Mouse (Mus musculus) CH12.LX (cell line): ENCODE measurements at regions not wholly inside any gene's neighbourhood (a gene's known extent, or its start where the extent isn't known, plus 50 kb on each side); places are given as distances from the start of the nearest gene placed in this dataset.

Source experiments
- DNase-seq: peaks from one replicate; pipeline ENCODE4 v3.0.0-alpha.2; 2013; ENCODE audit errors: extremely low read depth
- H3K27ac ChIP-seq: 2 replicates; pipeline ENCODE4 v1.5.1; 2012; ENCODE audit warnings: low read depth, mild to moderate bottlenecking, control low read depth, moderate library complexity; ENCODE audit not compliant: insufficient read depth
- H3K27me3 ChIP-seq: replicated peaks from 2 replicates; pipeline ENCODE3; 2012; ENCODE audit warnings: inconsistent platforms
- H3K36me3 ChIP-seq, 2 experiments: replicated peaks in 1 of 2; 2 replicates each; pipeline versions ENCODE3 to v1.6.1; 2012; ENCODE audit warnings: inconsistent platforms in 1 of 2, low read length in 1 of 2, mild to moderate bottlenecking in 1 of 2, mixed read lengths in 1 of 2, moderate library complexity in 1 of 2; ENCODE audit not compliant: control insufficient read depth in 1 of 2, insufficient read depth in 1 of 2
- H3K4me1 ChIP-seq, 2 experiments: 2 replicates each; pipeline ENCODE4 v1.6.1; 2012; ENCODE audit warnings: inconsistent platforms in 1 of 2, moderate library complexity in 1 of 2; ENCODE audit not compliant: insufficient read depth in 2 of 2, control insufficient read depth in 1 of 2
- H3K4me2 ChIP-seq: 2 replicates; pipeline ENCODE4 v1.6.1; 2012; ENCODE audit warnings: low read depth, mild to moderate bottlenecking, control low read depth; ENCODE audit not compliant: poor library complexity, insufficient read depth, severe bottlenecking
- H3K4me3 ChIP-seq, 3 experiments: fragments of 150-350 bp in 1 of 3; sonication (generic) in 1 of 3; replicated peaks in 1 of 3; 2 replicates each; pipeline versions ENCODE3 to v1.5.1; 2011 to 2012; ENCODE audit warnings: low read depth in 2 of 3, low read length in 2 of 3, mild to moderate bottlenecking in 2 of 3, moderate library complexity in 2 of 3, control low read depth in 1 of 3, improper control_type of control experiment in 1 of 3, inconsistent platforms in 1 of 3, mixed read lengths in 1 of 3; ENCODE audit not compliant: poor library complexity in 1 of 3
- H3K79me2 ChIP-seq: replicated peaks from 2 replicates; pipeline ENCODE4 v1.6.1; 2012; ENCODE audit warnings: mild to moderate bottlenecking, moderate library complexity; ENCODE audit not compliant: control insufficient read depth, poor library complexity, insufficient read depth, severe bottlenecking; ENCODE audit errors: extremely low read depth
- H3K9ac ChIP-seq: 2 replicates; pipeline ENCODE4 v1.6.1; 2012; ENCODE audit warnings: low read depth, mild to moderate bottlenecking, control low read depth, moderate library complexity; ENCODE audit not compliant: insufficient read depth
- H3K9me3 ChIP-seq: replicated peaks from 2 replicates; pipeline ENCODE3; 2012; ENCODE audit warnings: low read length, inconsistent platforms, mixed read lengths
- BHLHE40 ChIP-seq: IDR thresholded peaks from 2 replicates; pipeline ENCODE4 v1.6.1; 2011; ENCODE audit warnings: mild to moderate bottlenecking, low read depth, low read length, improper control_type of control experiment
- CHD1 ChIP-seq: IDR thresholded peaks from 2 replicates; pipeline ENCODE4 v1.6.1; 2012; ENCODE audit warnings: low read depth, low read length, improper control_type of control experiment, inconsistent platforms
- CTCF ChIP-seq, 2 experiments: IDR thresholded peaks in 1 of 2; conservative IDR thresholded peaks in 1 of 2; 2 replicates each; pipeline ENCODE4 v1.5.1; 2011 to 2012; ENCODE audit warnings: low read depth in 2 of 2, low read length in 2 of 2, improper control_type of control experiment in 1 of 2, inconsistent platforms in 1 of 2, mild to moderate bottlenecking in 1 of 2, moderate library complexity in 1 of 2
- E2F4 ChIP-seq: IDR thresholded peaks from 2 replicates; pipeline ENCODE4 v1.6.1; 2011; ENCODE audit warnings: low read depth, low read length, improper control_type of control experiment; ENCODE audit not compliant: insufficient replicate concordance
- ELF1 ChIP-seq: IDR thresholded peaks from 2 replicates; pipeline ENCODE4 v1.6.1; 2014; ENCODE audit warnings: low read depth, mild to moderate bottlenecking, inconsistent platforms, low read length, improper control_type of control experiment
- ETS1 ChIP-seq: conservative IDR thresholded peaks from 2 replicates; pipeline ENCODE4 v1.6.1; 2012; ENCODE audit warnings: low read depth, mild to moderate bottlenecking, inconsistent platforms, low read length, improper control_type of control experiment, moderate library complexity
- JUN ChIP-seq: IDR thresholded peaks from 2 replicates; pipeline ENCODE4 v1.6.1; 2011; ENCODE audit warnings: low read depth, mild to moderate bottlenecking, low read length, improper control_type of control experiment, moderate library complexity; ENCODE audit not compliant: insufficient read depth
- KAT2A ChIP-seq: IDR thresholded peaks from 2 replicates; pipeline ENCODE4 v1.6.1; 2012; ENCODE audit warnings: low read length, improper control_type of control experiment, inconsistent platforms; ENCODE audit not compliant: insufficient replicate concordance
- MAZ ChIP-seq: IDR thresholded peaks from 2 replicates; pipeline ENCODE4 v1.6.1; 2012; ENCODE audit warnings: low read depth, mild to moderate bottlenecking, inconsistent platforms, low read length, improper control_type of control experiment, moderate library complexity
- MYC ChIP-seq: IDR thresholded peaks from 2 replicates; pipeline ENCODE4 v1.6.1; 2011; ENCODE audit warnings: low read depth, mild to moderate bottlenecking, improper control_type of control experiment, low read length
- NRF1 ChIP-seq: IDR thresholded peaks from 2 replicates; pipeline ENCODE4 v1.6.1; 2014; ENCODE audit warnings: low read depth, mild to moderate bottlenecking, inconsistent platforms, low read length, improper control_type of control experiment, moderate library complexity
- POLR2A ChIP-seq: IDR thresholded peaks from 2 replicates; pipeline ENCODE4 v1.6.1; 2011; ENCODE audit warnings: low read depth, mild to moderate bottlenecking, improper control_type of control experiment, low read length
- POLR2AphosphoS2 ChIP-seq: IDR thresholded peaks from 2 replicates; pipeline ENCODE4 v1.6.1; 2011; ENCODE audit warnings: low read depth, low read length, improper control_type of control experiment
- RAD21 ChIP-seq: IDR thresholded peaks from 2 replicates; pipeline ENCODE4 v1.6.1; 2011; ENCODE audit warnings: low read depth, mild to moderate bottlenecking, low read length, improper control_type of control experiment, moderate library complexity
- SMC3 ChIP-seq: IDR thresholded peaks from 2 replicates; pipeline ENCODE4 v1.6.1; 2011; ENCODE audit warnings: low read depth, low read length, improper control_type of control experiment
- USF1 ChIP-seq: IDR thresholded peaks from 2 replicates; pipeline ENCODE4 v1.6.1; 2014; ENCODE audit warnings: low read depth, mild to moderate bottlenecking, inconsistent platforms, low read length, improper control_type of control experiment
- USF2 ChIP-seq: conservative IDR thresholded peaks from 2 replicates; pipeline ENCODE4 v1.6.1; 2011; ENCODE audit warnings: low read depth, low read length, improper control_type of control experiment
- ZMIZ1 ChIP-seq: IDR thresholded peaks from 2 replicates; pipeline ENCODE4 v1.6.1; 2012; ENCODE audit warnings: low read depth, mild to moderate bottlenecking, inconsistent platforms, low read length, improper control_type of control experiment
- dilution Hi-C: fragments of 300-500 bp; cut with MboI; formaldehyde crosslinking; loops from 2 replicates; pipeline ENCODE4 v1.14.3; 2020; ENCODE audit warnings: low sequenced_read_pairs; ENCODE audit not compliant: extremely low pct_unique_long_range_greater_than_20kb, extremely low pct_ligation_motif_present
- in situ Hi-C: fragments of 300-500 bp; cut with MboI; formaldehyde crosslinking; loops from 3 replicates; pipeline ENCODE4 v1.14.3; 2019; ENCODE audit warnings: low sequenced_read_pairs, low pct_ligation_motif_present, low pct_unique_long_range_greater_than_20kb, mixed read lengths

DNA sequence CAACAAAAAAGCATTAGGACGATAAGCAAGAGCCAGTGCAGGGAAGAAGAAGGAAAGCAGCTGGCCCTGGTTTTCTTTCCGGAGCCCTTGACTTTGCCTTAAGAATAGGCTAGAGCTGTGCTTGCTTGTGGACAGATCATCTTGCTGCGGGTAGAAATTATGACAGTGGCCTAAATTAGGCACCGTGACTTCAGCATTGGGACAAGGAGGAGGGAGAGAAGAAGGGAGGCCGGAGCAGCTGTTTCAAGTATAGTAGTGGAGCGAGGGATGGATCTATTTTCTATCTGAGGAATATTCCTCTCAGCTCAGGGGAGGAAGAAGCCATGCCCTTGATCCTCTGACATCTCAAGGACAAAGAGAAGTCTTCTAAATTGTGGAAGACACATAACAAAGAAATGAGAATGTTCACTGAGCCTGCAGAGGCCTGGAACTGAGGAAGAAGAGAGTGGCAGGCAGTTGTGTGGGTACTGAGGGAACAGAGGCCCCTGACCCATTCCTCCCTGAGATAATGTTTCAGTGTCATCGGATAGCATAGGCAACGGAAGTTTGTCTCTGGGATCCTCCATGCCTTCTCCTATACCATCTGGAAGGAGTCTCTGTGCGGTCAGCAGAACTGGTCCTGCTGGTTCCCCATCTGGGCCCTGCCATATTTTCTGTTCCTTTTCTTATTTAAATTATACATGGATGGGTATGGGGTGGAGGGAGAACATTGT lies 52.8 kb upstream of the Ppm1b start:
- Histone ChIP-seq H3K9ac (no peak overlapping the region), H3K79me2 (no peaks in the 10 kb centered on the region), H3K4me1 (peaks cover 0 to 10% of the 10 kb centered on the region in 2 experiments; a peak in 2 of 4 replicates), H3K9me3 (peaks cover 2% of the 10 kb centered on the region), H3K36me3 (no peaks in the 10 kb centered on the region), H3K4me3 (no peak overlapping the region), H3K27ac (no peak overlapping the region)
- in situ Hi-C loops, result no loop called here
- DNase-seq, result no peak
- TF ChIP-seq KAT2A, result no peak
- no peak for TF ChIP-seq POLR2AphosphoS2
- TF ChIP-seq RAD21, result no peak
- TF ChIP-seq ZMIZ1, result no peak
- TF ChIP-seq POLR2A, result no peak
- no peak for TF ChIP-seq BHLHE40
- TF ChIP-seq NRF1, result no peak
- no peak for TF ChIP-seq MAZ
- TF ChIP-seq USF2, result no peak
- no peak for TF ChIP-seq SMC3
- no peak for TF ChIP-seq CTCF (conservative IDR thresholded peaks at IDR 0.05 in 1 of 2, IDR thresholded peaks at IDR 0.05 in 1 of 2; ENCODE audit: low read depth in 2 of 2, low read length in 2 of 2)
- TF ChIP-seq ELF1, result no peak
- no peak for TF ChIP-seq USF1
- TF ChIP-seq ETS1, result no peak
- TF ChIP-seq CHD1, result no peak
- no peak for TF ChIP-seq E2F4
- TF ChIP-seq MYC, result no peak
- no peak for TF ChIP-seq JUN
- TF ChIP-seq, all 38 proteins: peak for 0
- dilution Hi-C loops, result no loop called here
- Histone ChIP-seq H3K27me3 (no peaks in the 10 kb centered on the region), H3K4me2 (no peak overlapping the region)
